Mouse (Mus musculus) CH12.LX (cell line): ENCODE measurements around the gene Actl6a. TPM values are rescaled to one million over a fixed set of nuclear protein-coding genes. Genes with fewer than 3 reads are reported as not detected.
"Not testable (repeated sequence)": the region's sequence is repeated elsewhere in the genome, so short reads cannot be mapped to it uniquely, and the experiment has no call there.

ENCODE experiments used
- DNase-seq: peaks from one replicate; pipeline ENCODE4 v3.0.0-alpha.2; 2013; ENCODE audit errors: extremely low read depth
- H3K27ac ChIP-seq: 2 replicates; pipeline ENCODE4 v1.5.1; 2012; ENCODE audit warnings: low read depth, mild to moderate bottlenecking, control low read depth, moderate library complexity; ENCODE audit not compliant: insufficient read depth
- H3K27me3 ChIP-seq: replicated peaks from 2 replicates; pipeline ENCODE3; 2012; ENCODE audit warnings: inconsistent platforms
- H3K36me3 ChIP-seq, 2 experiments: replicated peaks in 1 of 2; 2 replicates each; pipeline versions ENCODE3 to v1.6.1; 2012; ENCODE audit warnings: inconsistent platforms in 1 of 2, low read length in 1 of 2, mild to moderate bottlenecking in 1 of 2, mixed read lengths in 1 of 2, moderate library complexity in 1 of 2; ENCODE audit not compliant: control insufficient read depth in 1 of 2, insufficient read depth in 1 of 2
- H3K4me1 ChIP-seq, 2 experiments: 2 replicates each; pipeline ENCODE4 v1.6.1; 2012; ENCODE audit warnings: inconsistent platforms in 1 of 2, moderate library complexity in 1 of 2; ENCODE audit not compliant: insufficient read depth in 2 of 2, control insufficient read depth in 1 of 2
- H3K4me2 ChIP-seq: 2 replicates; pipeline ENCODE4 v1.6.1; 2012; ENCODE audit warnings: low read depth, mild to moderate bottlenecking, control low read depth; ENCODE audit not compliant: poor library complexity, insufficient read depth, severe bottlenecking
- H3K4me3 ChIP-seq, 3 experiments: fragments of 150-350 bp in 1 of 3; sonication (generic) in 1 of 3; replicated peaks in 1 of 3; 2 replicates each; pipeline versions ENCODE3 to v1.5.1; 2011 to 2012; ENCODE audit warnings: low read depth in 2 of 3, low read length in 2 of 3, mild to moderate bottlenecking in 2 of 3, moderate library complexity in 2 of 3, control low read depth in 1 of 3, improper control_type of control experiment in 1 of 3, inconsistent platforms in 1 of 3, mixed read lengths in 1 of 3; ENCODE audit not compliant: poor library complexity in 1 of 3
- H3K79me2 ChIP-seq: replicated peaks from 2 replicates; pipeline ENCODE4 v1.6.1; 2012; ENCODE audit warnings: mild to moderate bottlenecking, moderate library complexity; ENCODE audit not compliant: control insufficient read depth, poor library complexity, insufficient read depth, severe bottlenecking; ENCODE audit errors: extremely low read depth
- H3K9ac ChIP-seq: 2 replicates; pipeline ENCODE4 v1.6.1; 2012; ENCODE audit warnings: low read depth, mild to moderate bottlenecking, control low read depth, moderate library complexity; ENCODE audit not compliant: insufficient read depth
- H3K9me3 ChIP-seq: replicated peaks from 2 replicates; pipeline ENCODE3; 2012; ENCODE audit warnings: low read length, inconsistent platforms, mixed read lengths
- E2F4 ChIP-seq: IDR thresholded peaks from 2 replicates; pipeline ENCODE4 v1.6.1; 2011; ENCODE audit warnings: low read depth, low read length, improper control_type of control experiment; ENCODE audit not compliant: insufficient replicate concordance
- EP300 ChIP-seq: IDR thresholded peaks from 2 replicates; pipeline ENCODE4 v1.6.1; 2011; ENCODE audit warnings: low read length, improper control_type of control experiment
- ETS1 ChIP-seq: conservative IDR thresholded peaks from 2 replicates; pipeline ENCODE4 v1.6.1; 2012; ENCODE audit warnings: low read depth, mild to moderate bottlenecking, inconsistent platforms, low read length, improper control_type of control experiment, moderate library complexity
- GABPA ChIP-seq: IDR thresholded peaks from 2 replicates; pipeline ENCODE4 v1.6.1; 2012; ENCODE audit warnings: low read depth, low read length, improper control_type of control experiment, inconsistent platforms; ENCODE audit not compliant: insufficient replicate concordance
- IRF4 ChIP-seq: IDR thresholded peaks from 2 replicates; pipeline ENCODE4 v1.6.1; 2014; ENCODE audit warnings: low read depth, mild to moderate bottlenecking, inconsistent platforms, low read length, improper control_type of control experiment
- JUN ChIP-seq: IDR thresholded peaks from 2 replicates; pipeline ENCODE4 v1.6.1; 2011; ENCODE audit warnings: low read depth, mild to moderate bottlenecking, low read length, improper control_type of control experiment, moderate library complexity; ENCODE audit not compliant: insufficient read depth
- JUND ChIP-seq: conservative IDR thresholded peaks from 2 replicates; pipeline ENCODE4 v1.6.1; 2011; ENCODE audit warnings: low read depth, low read length, improper control_type of control experiment
- KAT2A ChIP-seq: IDR thresholded peaks from 2 replicates; pipeline ENCODE4 v1.6.1; 2012; ENCODE audit warnings: low read length, improper control_type of control experiment, inconsistent platforms; ENCODE audit not compliant: insufficient replicate concordance
- MAX ChIP-seq: IDR thresholded peaks from 2 replicates; pipeline ENCODE4 v1.6.1; 2011; ENCODE audit warnings: low read length, improper control_type of control experiment
- MAZ ChIP-seq: IDR thresholded peaks from 2 replicates; pipeline ENCODE4 v1.6.1; 2012; ENCODE audit warnings: low read depth, mild to moderate bottlenecking, inconsistent platforms, low read length, improper control_type of control experiment, moderate library complexity
- MYC ChIP-seq: IDR thresholded peaks from 2 replicates; pipeline ENCODE4 v1.6.1; 2011; ENCODE audit warnings: low read depth, mild to moderate bottlenecking, improper control_type of control experiment, low read length
- NELFE ChIP-seq: IDR thresholded peaks from 2 replicates; pipeline ENCODE4 v1.6.1; 2011; ENCODE audit warnings: low read depth, low read length, improper control_type of control experiment
- POLR2AphosphoS2 ChIP-seq: IDR thresholded peaks from 2 replicates; pipeline ENCODE4 v1.6.1; 2011; ENCODE audit warnings: low read depth, low read length, improper control_type of control experiment
- SIN3A ChIP-seq: IDR thresholded peaks from 2 replicates; pipeline ENCODE4 v1.6.1; 2012; ENCODE audit warnings: low read length, improper control_type of control experiment, inconsistent platforms
- TBP ChIP-seq: conservative IDR thresholded peaks from 2 replicates; pipeline ENCODE4 v1.6.1; 2011; ENCODE audit warnings: low read depth, low read length, improper control_type of control experiment
- TCF12 ChIP-seq: IDR thresholded peaks from 2 replicates; pipeline ENCODE4 v1.6.1; 2014; ENCODE audit warnings: low read depth, mild to moderate bottlenecking, inconsistent platforms, low read length, improper control_type of control experiment
- UBTF ChIP-seq: IDR thresholded peaks from 2 replicates; pipeline ENCODE4 v1.6.1; 2012; ENCODE audit warnings: low read depth, mild to moderate bottlenecking, inconsistent platforms, low read length, improper control_type of control experiment, moderate library complexity
- USF1 ChIP-seq: IDR thresholded peaks from 2 replicates; pipeline ENCODE4 v1.6.1; 2014; ENCODE audit warnings: low read depth, mild to moderate bottlenecking, inconsistent platforms, low read length, improper control_type of control experiment
- ZC3H11A ChIP-seq: IDR thresholded peaks from 2 replicates; pipeline ENCODE4 v1.6.1; 2012; ENCODE audit warnings: low read depth, mild to moderate bottlenecking, inconsistent platforms, low read length, improper control_type of control experiment
- ZKSCAN1 ChIP-seq: IDR thresholded peaks from 2 replicates; pipeline ENCODE4 v1.6.1; 2012; ENCODE audit warnings: low read depth, inconsistent platforms, low read length, improper control_type of control experiment, borderline replicate concordance
- dilution Hi-C: fragments of 300-500 bp; cut with MboI; formaldehyde crosslinking; loops from 2 replicates; pipeline ENCODE4 v1.14.3; 2020; ENCODE audit warnings: low sequenced_read_pairs; ENCODE audit not compliant: extremely low pct_unique_long_range_greater_than_20kb, extremely low pct_ligation_motif_present
- in situ Hi-C: fragments of 300-500 bp; cut with MboI; formaldehyde crosslinking; loops from 3 replicates; pipeline ENCODE4 v1.14.3; 2019; ENCODE audit warnings: low sequenced_read_pairs, low pct_ligation_motif_present, low pct_unique_long_range_greater_than_20kb, mixed read lengths
- polyA plus RNA-seq: library from polyadenylated mRNA; unstranded; fragments of >175 nt; gene quantifications from 2 replicates; pipeline ENCODE4 v1.2.1, GENCODE M21; 2012; ENCODE audit warnings: low read depth; ENCODE audit not compliant: insufficient read length
- total RNA-seq, 2 experiments: library from RNA; depleted of rRNA; stranded (reverse); fragments of 300-350 nt in 1 of 2; fragments of >200 nt in 1 of 2; gene quantifications; 2 replicates each; pipeline ENCODE4 v1.2.3; 2012 to 2014

Actl6a gene
- total and polyA plus RNA-seq, 3 experiments, result 80.7 to 132 (median 89.1) TPM

DNA sequence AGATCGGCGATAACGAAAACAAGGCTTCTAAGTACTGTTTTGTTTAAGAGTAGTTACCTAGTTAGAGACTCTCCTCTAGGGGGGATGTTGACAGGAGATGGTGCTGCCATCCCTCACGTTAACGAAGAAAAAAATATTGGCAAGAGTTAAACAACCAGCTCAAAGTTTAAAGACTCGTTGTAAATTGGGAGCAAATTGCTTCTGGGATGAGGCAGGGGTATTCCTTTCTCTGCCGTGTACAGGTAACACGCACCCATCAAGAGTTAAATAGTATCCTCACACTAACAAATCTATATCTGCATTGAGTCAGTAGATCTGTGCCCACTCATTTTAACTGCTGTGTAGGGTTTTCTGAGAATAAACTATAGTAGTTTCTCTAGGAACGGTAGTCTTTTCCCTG, 3.3 kb downstream of the Actl6a start:
- TF ChIP-seq E2F4 (no peak), TBP (no peak), JUN (no peak), NELFE (no peak), ZKSCAN1 (no peak), ZC3H11A (no peak), POLR2AphosphoS2 (no peak), MAX (no peak), GABPA (no peak), MYC (no peak), KAT2A (no peak)
- peak overlapping the region; percentile 83 for H3K9ac ChIP-seq
- no peaks in the 10 kb centered on the region for H3K9me3 ChIP-seq
- H3K27me3 ChIP-seq, result no peaks in the 10 kb centered on the region
- dilution Hi-C loops, result no loop called here
- peak overlapping the region; percentile 83 to 88 (median 87) for H3K4me3 ChIP-seq
- H3K79me2 ChIP-seq, result peaks cover 28% of the 10 kb centered on the region
- H3K4me1 ChIP-seq, result peaks cover 5 to 27% of the 10 kb centered on the region in 2 experiments; a peak in 3 of 4 replicates
- H3K4me2 ChIP-seq, result peak overlapping the region; percentile 74
- peaks cover 26 to 35% of the 10 kb centered on the region in 2 experiments for H3K36me3 ChIP-seq
- in situ Hi-C loops, result loop anchor here (10.0 kb wide), 1 partner anchor 185 kb away; the partner anchor contains the start of gene Mfn1
- no peak for DNase-seq
- peak overlapping the region; percentile 62 for H3K27ac ChIP-seq

DNA sequence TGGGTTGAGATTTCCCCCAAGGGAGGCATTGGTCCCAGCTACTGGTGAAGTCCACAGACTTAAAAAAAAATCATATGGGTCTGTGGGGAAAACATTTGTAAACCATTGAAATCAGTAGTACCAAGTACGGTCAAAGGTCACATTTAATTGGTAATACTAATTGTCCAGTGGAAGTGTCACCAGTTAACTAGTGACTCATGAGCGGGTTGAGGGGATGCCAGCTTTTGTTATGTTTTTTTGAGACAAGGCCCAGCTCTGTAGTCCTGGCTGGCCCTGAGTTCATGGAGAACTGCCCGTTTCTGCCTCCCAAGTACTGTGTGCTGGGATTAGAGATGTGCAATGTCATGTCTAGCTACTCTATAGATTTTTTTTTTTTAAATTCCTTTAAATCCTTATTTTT, 7.6 kb downstream of the Actl6a start:
- peaks cover 58 to 74% of the 10 kb centered on the region in 2 experiments for H3K36me3 ChIP-seq

DNA sequence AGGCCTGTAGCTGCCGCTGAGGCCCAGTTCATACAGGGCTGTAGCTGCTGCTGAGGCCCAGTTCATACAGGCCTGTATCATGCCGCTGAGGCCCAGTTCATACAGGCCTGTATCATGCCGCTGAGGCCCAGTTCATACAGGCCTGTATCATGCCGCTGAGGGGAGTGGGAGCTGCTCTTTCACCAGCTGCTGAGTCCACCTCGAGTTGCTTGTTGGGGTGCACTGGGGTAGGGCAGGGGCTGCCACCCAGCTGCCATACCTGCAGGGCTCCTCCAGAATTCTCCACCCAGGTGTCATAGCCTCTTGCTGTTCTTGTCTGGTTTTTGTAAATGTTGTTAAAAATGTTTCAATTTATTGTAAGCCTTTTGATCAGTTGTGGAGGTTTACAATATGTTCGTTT, 11.3 kb downstream of the Actl6a start:
- H3K27ac ChIP-seq, H3K27me3 ChIP-seq, H3K9ac ChIP-seq, DNase-seq, H3K9me3 ChIP-seq, in situ Hi-C loops, dilution Hi-C loops, H3K4me3 ChIP-seq, H3K79me2 ChIP-seq, H3K4me1 ChIP-seq, H3K4me2 ChIP-seq: not testable (repeated sequence)
- peaks cover 72 to 90% of the 10 kb centered on the region in 2 experiments for H3K36me3 ChIP-seq

More for the DNA sequence above, 7.6 kb downstream of the Actl6a start:
- Histone ChIP-seq H3K9ac (no peak overlapping the region), H3K27ac (no peak overlapping the region), H3K9me3 (no peaks in the 10 kb centered on the region), H3K4me3 (no peak overlapping the region), H3K79me2 (peaks cover 28% of the 10 kb centered on the region), H3K27me3 (no peaks in the 10 kb centered on the region), H3K4me1 (peaks cover 0 to 20% of the 10 kb centered on the region in 2 experiments; a peak in 2 of 4 replicates), H3K4me2 (no peak overlapping the region)
- in situ Hi-C loops, result no loop called here
- DNase-seq, result no peak
- dilution Hi-C loops, result no loop called here
- TF ChIP-seq JUND, result no peak
- no peak for TF ChIP-seq MAZ
- TF ChIP-seq ZKSCAN1, result no peak
- no peak for TF ChIP-seq TCF12
- no peak for TF ChIP-seq TBP
- TF ChIP-seq USF1, result no peak
- no peak for TF ChIP-seq POLR2AphosphoS2
- no peak for TF ChIP-seq ZC3H11A
- no peak for TF ChIP-seq UBTF
- TF ChIP-seq IRF4, result no peak
- TF ChIP-seq ETS1, result no peak
- no peak for TF ChIP-seq EP300
- no peak for TF ChIP-seq SIN3A
